Mouse (Mus musculus) erythroblast, embryonic 14.5 days (primary cell): ENCODE measurements around the gene Sik3. TPM values are rescaled to one million over a fixed set of nuclear protein-coding genes. Genes with fewer than 3 reads are reported as not detected.
"Not testable (repeated sequence)": the region's sequence is repeated elsewhere in the genome, so short reads cannot be mapped to it uniquely, and the experiment has no call there.

Experiments used
- H3K27me3 ChIP-seq: 2 replicates; pipeline ENCODE4 v1.6.1; 2012; ENCODE audit warnings: inconsistent platforms; ENCODE audit not compliant: control insufficient read depth
- H3K36me3 ChIP-seq: 2 replicates; pipeline ENCODE4 v1.6.1; 2012; ENCODE audit warnings: mild to moderate bottlenecking, inconsistent platforms; ENCODE audit not compliant: control insufficient read depth
- H3K4me1 ChIP-seq: 2 replicates; pipeline ENCODE4 v1.6.1; 2012; ENCODE audit warnings: inconsistent platforms; ENCODE audit not compliant: control insufficient read depth
- H3K4me3 ChIP-seq: replicated peaks from 2 replicates; pipeline ENCODE3; 2012; ENCODE audit warnings: moderate library complexity, mild to moderate bottlenecking, inconsistent platforms
- H3K9me3 ChIP-seq: 2 replicates; pipeline ENCODE4 v1.6.1; 2012; ENCODE audit warnings: low read length, inconsistent platforms, mixed read lengths; ENCODE audit not compliant: control insufficient read depth
- GATA1 ChIP-seq: IDR thresholded peaks from 2 replicates; pipeline ENCODE4 v1.6.1; 2012; ENCODE audit warnings: low read length, inconsistent platforms, mixed read lengths
- TAL1 ChIP-seq: IDR thresholded peaks from 3 replicates; pipeline ENCODE4 v1.6.1; 2012; ENCODE audit warnings: low read length, inconsistent platforms, mixed read lengths
- polyA plus RNA-seq: library from polyadenylated mRNA; stranded (reverse); fragments of >175 nt; gene quantifications from 2 replicates; pipeline ENCODE4 v1.2.3, GENCODE M21; 2012

The Sik3 gene
- polyA plus RNA-seq, 1 experiment: 0.13 TPM

DNA sequence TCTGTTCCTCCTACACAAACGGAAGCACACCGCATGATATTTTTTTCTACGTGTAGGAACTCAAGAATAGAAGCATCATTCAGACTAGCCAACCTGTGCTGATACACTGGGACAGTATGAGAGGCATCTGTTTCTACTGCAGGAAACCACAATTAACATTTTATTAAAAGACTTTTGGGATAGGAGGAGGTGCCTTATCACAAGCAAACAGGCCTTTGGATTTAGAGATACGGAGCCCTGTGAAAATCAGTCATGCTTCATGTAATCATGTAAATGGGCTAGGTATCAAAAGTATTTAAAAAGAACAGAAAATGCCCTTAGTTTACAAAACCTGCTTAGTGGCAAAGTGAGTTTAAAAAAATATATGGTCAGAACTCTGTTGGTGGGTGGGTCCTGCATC, 136.1 kb downstream of the Sik3 start:
- TF ChIP-seq GATA1: no peak
- TF ChIP-seq TAL1: no peak
- H3K27me3 ChIP-seq: no peaks in the 10 kb centered on the region
- no peaks in the 10 kb centered on the region for H3K36me3 ChIP-seq
- H3K9me3 ChIP-seq: no peaks in the 10 kb centered on the region
- peaks cover 22% of the 10 kb centered on the region for H3K4me1 ChIP-seq
- H3K4me3 ChIP-seq: no peak overlapping the region

DNA sequence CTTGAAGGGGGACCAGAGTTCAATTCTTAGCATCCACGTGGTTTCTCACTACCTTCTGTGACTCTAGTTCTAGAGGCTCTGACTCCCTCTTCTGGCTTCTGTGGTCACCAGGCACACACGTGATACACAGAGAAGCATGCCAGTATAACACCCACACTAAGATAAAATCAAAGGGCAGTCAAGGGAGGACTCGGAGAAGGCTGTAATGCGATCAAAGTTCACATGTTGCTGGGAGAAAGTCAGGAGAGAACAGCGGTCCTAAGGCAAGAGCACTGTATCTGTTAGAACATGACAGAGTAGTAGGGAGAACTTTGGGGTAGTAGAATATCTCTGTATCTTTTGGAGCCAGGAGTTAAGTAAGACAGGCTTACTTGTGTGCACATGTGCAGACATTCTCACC, 136.8 kb downstream of the Sik3 start:
- H3K4me1 ChIP-seq: peaks cover 22% of the 10 kb centered on the region
- H3K36me3 ChIP-seq: no peaks in the 10 kb centered on the region
- H3K9me3 ChIP-seq: no peaks in the 10 kb centered on the region
- H3K27me3 ChIP-seq: no peaks in the 10 kb centered on the region
- H3K4me3 ChIP-seq: no peak overlapping the region
- TF ChIP-seq TAL1 (no peak), GATA1 (no peak)

DNA sequence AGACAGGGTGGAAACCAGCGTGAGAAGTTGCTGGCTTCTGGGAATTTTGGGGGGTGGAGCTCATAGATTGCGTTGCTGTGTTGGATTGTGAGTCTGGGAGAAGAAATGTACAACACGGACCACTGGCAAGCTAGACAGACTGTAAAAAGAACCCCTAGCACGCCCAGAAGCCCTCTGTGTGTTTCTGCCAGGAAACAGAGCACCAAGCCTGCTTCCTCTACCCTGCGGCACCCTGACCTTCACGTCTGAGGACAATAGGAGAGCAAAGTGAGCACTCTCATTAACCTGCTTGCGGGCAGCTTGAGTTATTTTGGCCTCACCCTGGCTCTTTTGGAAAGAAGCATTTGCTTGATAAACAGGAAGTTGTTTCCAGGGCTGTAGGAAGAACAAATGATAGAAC, 137.5 kb downstream of the Sik3 start:
- Histone ChIP-seq H3K4me1 (peaks cover 22% of the 10 kb centered on the region), H3K4me3 (no peak overlapping the region), H3K9me3 (no peaks in the 10 kb centered on the region), H3K27me3 (no peaks in the 10 kb centered on the region), H3K36me3 (no peaks in the 10 kb centered on the region)
- no peak for TF ChIP-seq TAL1
- TF ChIP-seq GATA1: no peak

DNA sequence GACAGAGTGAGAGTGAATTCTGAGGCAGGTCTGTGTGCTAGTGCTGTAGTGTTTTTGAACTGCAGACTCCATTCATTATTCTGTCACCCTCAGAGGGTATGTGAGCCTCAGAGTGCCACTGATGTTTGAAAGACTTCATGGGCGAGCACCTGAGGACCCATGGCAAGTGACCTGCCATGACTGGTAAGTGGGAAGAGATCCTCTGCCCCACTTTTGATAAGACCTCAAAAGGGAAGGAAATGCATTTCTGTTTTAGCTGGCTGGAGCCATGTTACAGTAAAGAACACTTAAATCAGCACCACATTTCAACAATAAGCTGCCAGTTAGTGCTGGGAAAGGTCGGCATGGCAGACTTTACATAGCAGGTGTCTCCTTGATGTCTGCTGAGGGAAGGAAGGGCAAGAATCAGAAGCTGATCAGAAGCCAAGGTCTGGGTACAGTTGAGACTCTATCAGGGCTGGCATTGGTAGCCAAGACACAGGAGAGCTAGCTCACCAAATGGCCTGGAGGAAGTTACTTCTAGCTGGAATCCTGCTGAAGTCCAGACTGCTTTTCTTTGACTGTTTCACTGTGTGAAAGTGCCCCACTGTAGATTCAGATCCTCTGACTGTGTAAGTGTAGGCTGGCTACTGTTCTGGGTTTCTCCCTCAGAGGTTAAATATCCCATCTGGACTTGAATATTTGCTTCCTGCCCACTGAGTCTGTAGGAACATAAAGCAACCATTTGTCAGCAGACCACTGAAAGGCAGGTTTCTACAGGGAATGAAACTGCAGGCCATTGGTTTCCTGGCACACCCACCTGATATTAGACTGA, 138.5 kb downstream of the Sik3 start:
- Histone ChIP-seq H3K27me3 (no peaks in the 10 kb centered on the region), H3K36me3 (no peaks in the 10 kb centered on the region), H3K4me3 (no peak overlapping the region), H3K9me3 (no peaks in the 10 kb centered on the region), H3K4me1 (peaks cover 22% of the 10 kb centered on the region)
- TF ChIP-seq TAL1 (no peak), GATA1 (no peak)

DNA sequence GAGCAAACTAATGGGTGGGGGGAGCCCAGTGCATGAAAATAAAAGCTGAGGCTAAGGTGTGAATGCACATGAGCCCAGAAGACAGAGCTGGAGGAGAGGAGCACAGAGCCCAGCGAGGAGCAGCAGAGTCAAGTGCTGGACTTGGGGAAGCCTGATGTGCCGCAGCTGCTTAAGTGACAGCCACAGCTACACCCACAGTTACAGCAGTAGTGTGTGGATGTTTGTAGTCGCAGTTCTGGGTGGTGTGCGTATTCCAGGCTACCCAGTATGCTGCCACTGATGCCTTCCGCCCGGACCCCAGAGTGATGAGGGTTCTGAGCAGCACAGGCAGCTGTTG, 139.1 kb downstream of the Sik3 start:
- H3K9me3 ChIP-seq: no peaks in the 10 kb centered on the region
- no peak for TF ChIP-seq GATA1
- TF ChIP-seq TAL1: no peak
- no peak overlapping the region for H3K4me3 ChIP-seq
- H3K36me3 ChIP-seq: no peaks in the 10 kb centered on the region
- H3K27me3 ChIP-seq: no peaks in the 10 kb centered on the region
- peaks cover 22% of the 10 kb centered on the region for H3K4me1 ChIP-seq

DNA sequence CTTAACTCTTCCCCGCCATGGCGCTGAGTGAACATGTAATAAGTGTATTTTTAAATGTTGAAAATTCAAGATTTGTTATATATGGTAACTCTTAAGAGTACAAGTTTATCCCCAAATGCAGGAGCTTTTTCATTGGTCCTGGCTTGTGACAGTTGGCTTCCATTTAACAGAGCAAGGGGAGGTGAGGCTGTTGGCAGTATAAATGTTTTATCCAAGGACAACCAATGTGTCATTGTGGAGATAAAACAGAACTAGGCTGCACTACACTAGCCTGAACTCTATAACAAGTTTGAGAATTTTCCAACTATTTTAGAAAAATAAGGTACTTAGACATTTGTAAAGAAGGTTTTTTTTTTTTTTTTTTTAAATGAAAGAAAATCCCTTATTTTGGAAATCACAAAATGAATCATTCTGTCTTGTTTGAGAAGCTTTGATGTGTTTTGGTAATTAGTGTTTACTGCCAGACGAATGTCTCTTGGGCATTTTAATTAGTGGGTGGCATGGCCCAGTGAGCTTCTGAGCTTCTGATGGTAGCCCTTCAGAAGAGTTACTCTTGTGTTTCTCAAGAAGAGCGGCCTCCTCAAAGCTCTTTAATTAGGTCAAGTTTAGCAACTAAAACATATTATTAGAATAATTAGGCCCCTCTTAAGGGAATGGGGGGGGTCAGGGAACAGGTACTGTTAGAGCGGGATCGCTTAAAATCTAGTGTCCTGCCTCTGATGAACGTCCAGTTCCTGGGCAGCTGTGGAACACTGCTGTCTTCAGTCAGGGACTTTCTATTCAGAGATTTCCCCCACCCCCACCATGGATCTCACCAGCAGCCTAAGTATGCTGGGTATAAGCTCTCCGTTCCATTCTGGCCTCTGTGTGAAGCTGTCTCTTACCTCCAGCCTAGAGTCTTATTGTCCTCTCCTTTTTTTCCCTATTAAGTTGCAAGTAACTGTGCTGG, 139.7 kb downstream of the Sik3 start:
- no peaks in the 10 kb centered on the region for H3K36me3 ChIP-seq
- no peak overlapping the region for H3K4me3 ChIP-seq
- peaks cover 22% of the 10 kb centered on the region for H3K4me1 ChIP-seq
- TF ChIP-seq TAL1 (no peak), GATA1 (no peak)
- H3K9me3 ChIP-seq: no peaks in the 10 kb centered on the region
- no peaks in the 10 kb centered on the region for H3K27me3 ChIP-seq

DNA sequence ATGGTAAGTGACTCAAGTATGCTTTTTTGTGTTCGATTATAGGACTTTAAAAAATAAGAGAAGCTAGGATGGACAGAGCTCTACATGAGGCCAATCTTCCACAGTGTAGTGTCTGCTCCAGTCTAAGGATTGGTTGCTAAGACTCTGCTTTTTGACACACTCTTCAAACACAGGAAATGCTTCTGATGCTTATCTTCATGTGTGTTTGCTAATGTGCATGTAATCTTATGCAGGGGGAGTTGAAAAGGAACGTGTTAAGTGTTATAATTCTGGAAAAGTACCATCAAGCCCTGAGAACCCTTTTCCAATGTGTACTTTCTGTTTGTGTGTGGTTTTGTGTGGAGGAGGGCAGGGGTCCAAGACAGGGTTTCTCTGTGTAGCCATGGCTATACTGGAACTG, 141.8 kb downstream of the Sik3 start:
- Histone ChIP-seq H3K4me1 (peaks cover 10% of the 10 kb centered on the region), H3K36me3 (no peaks in the 10 kb centered on the region)
- TF ChIP-seq TAL1 (no peak), GATA1 (no peak)

DNA sequence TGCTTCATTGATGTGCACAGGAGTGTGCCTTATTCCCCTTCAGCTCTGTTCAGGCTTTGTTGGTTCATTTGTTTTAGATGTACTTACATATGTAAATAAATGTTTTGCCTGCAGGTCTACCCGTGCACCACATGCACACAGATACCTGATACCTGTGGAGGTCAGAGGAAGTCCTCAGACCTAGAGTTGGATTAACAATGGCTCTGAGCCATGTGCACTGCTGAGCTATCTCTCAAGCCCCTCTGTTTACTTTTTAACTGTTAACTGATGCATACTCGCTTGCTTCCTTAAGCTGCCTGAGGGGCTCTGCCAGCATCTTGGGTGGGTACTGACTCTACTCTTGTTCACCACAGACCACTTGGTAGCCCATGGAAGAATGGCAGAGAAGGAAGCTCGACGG, 142.4 kb downstream of the Sik3 start:
- TF ChIP-seq TAL1 (no peak), GATA1 (no peak)
- Histone ChIP-seq H3K4me3 (no peak overlapping the region), H3K27me3 (no peaks in the 10 kb centered on the region), H3K36me3 (no peaks in the 10 kb centered on the region), H3K9me3 (no peaks in the 10 kb centered on the region), H3K4me1 (peaks cover 4% of the 10 kb centered on the region)

More for the DNA sequence above, 141.8 kb downstream of the Sik3 start:
- Histone ChIP-seq H3K27me3 (no peaks in the 10 kb centered on the region), H3K9me3 (no peaks in the 10 kb centered on the region), H3K4me3 (no peak overlapping the region)

DNA sequence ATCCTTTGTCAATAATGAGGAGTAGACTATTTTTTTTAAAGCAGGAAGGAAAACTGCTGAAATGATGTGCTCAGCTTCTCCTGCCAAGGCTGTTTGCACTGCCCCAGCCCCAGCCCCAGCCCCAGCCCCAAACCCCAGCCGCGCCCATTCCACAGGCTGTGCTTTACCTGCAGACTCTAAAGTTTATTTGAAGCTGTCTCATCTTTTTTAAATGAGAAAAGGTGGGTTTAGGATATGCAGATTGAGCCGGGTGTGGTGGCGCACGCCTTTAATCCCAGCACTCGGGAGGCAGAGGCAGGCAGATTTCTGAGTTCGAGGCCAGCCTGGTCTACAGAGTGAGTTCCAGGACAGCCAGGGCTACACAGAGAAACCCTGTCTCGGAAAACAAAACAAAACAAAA, 143.2 kb downstream of the Sik3 start:
- H3K36me3 ChIP-seq, H3K4me1 ChIP-seq, H3K27me3 ChIP-seq, H3K9me3 ChIP-seq, H3K4me3 ChIP-seq: not testable (repeated sequence)
